Mouse (Mus musculus) small intestine, adult 2 months (tissue): Measurements from ENCODE around the gene Hyal1.

ENCODE experiments used
- CTCF ChIP-seq: fragments of 200-500 bp; IDR thresholded peaks from 2 replicates; pipeline ENCODE4 v1.5.1; 2012; ENCODE audit warnings: low read depth, mild to moderate bottlenecking, control low read depth, inconsistent platforms, low read length, moderate library complexity, mixed read lengths; ENCODE audit not compliant: insufficient replicate concordance, insufficient read length; ENCODE audit errors: extremely low read depth
- POLR2A ChIP-seq: fragments of 200-500 bp; IDR thresholded peaks from 2 replicates; pipeline ENCODE4 v1.6.1; 2012; ENCODE audit warnings: low read depth, mild to moderate bottlenecking, control low read depth, inconsistent platforms, low read length, moderate library complexity

- TF ChIP-seq CTCF: no peak
- TF ChIP-seq POLR2A: no peak
Measured at GRCm38 (mm10) chr9:107619546-107619879, 42.8 kb downstream of the Hyal1 start.
